27 mouse cellular contexts compared by ENCODE assay signal in the genomic region with DNA sequence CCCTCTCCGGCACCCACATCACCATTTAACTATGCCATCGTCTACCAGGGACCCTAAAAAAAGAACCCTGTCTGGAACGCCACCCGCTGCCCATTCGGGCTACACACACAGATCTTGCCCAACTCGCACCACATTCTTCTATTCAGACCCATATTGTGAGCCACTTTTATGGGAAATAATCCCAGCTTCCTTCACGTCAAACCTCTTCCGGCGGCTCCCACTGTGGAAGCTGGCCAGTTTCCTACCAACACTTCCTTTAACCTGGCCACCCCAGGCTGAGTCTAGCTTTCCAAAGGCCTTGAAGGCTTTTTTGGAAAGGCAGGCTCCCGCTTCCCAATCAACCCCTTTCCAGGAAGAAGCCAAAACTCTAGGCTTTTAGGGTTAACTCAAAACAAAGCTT. TPM values are rescaled to one million over a fixed set of nuclear protein-coding genes. Genes with fewer than 3 reads are reported as not detected.
A peak's percentile ranks its signal among the peaks of the same experiment; 100 is the strongest.
DNase-seq lines count a peak whose midpoint lies in the region; ATAC-seq and TF ChIP-seq lines count a peak whose summit lies in the region.
"Had no signal": no experiment of that assay in that cellular context is flagged by ENCODE, and none has a peak within 500 bp of the region (broad histone marks: within the 10 kb centered on the region; RNA-seq: fewer than 3 reads in every experiment).

No protein-coding gene starts in this region.

- TF ChIP-seq CTCF in heart, postnatal 0 days (IDR thresholded peaks at IDR 0.05; ENCODE audit: low read depth): no peak

- TF ChIP-seq EP300 in heart, postnatal 0 days (IDR thresholded peaks at IDR 0.05; ENCODE audit: low read depth): no peak

- intact Hi-C loops in heart, postnatal 25 days (cut with DNase I): no loop called here

- H3K27me3 ChIP-seq in heart, postnatal 0 days (ENCODE audit: control insufficient read depth, insufficient read depth, low read length): no peaks in the 10 kb centered on the region
- no peaks in the 10 kb centered on the region for H3K27me3 ChIP-seq in kidney, embryonic 15.5 days
- H3K27me3 ChIP-seq in limb, embryonic 15.5 days: no peaks in the 10 kb centered on the region
- H3K27me3 ChIP-seq in forebrain, embryonic 10.5 days (ENCODE audit: poor library complexity, severe bottlenecking): peaks cover 27% of the 10 kb centered on the region
- H3K27me3 ChIP-seq: embryonic facial prominence, embryonic 15.5 days; lung, embryonic 15.5 days; stomach, embryonic 15.5 days had no signal

- no peak for ATAC-seq in heart, postnatal 0 days (ENCODE audit: insufficient read depth, low read depth)
- no peak for ATAC-seq in kidney, embryonic 15.5 days (replicated peaks; ENCODE audit: low FRiP score)
- ATAC-seq in limb, embryonic 15.5 days (ENCODE audit: insufficient number of reproducible peaks, low FRiP score, low TSS enrichment, low read depth): no peak
- ATAC-seq: activated CD4-positive, CD25-positive, alpha-beta regulatory T cell, adult 4 months; forebrain, postnatal 0 days had no signal

- H3K4me1 ChIP-seq in heart, postnatal 0 days (ENCODE audit: control insufficient read depth, insufficient read depth): peaks cover 6% of the 10 kb centered on the region
- peaks cover 32% of the 10 kb centered on the region for H3K4me1 ChIP-seq in kidney, embryonic 15.5 days
- peaks cover 33% of the 10 kb centered on the region for H3K4me1 ChIP-seq in limb, embryonic 15.5 days
- H3K4me1 ChIP-seq in forebrain, embryonic 10.5 days: peaks cover 33% of the 10 kb centered on the region

- H3K9me3 ChIP-seq in heart, postnatal 0 days (replicated peaks; ENCODE audit: control insufficient read depth, low read length): no peaks in the 10 kb centered on the region
- H3K9me3 ChIP-seq in kidney, embryonic 15.5 days (replicated peaks): no peaks in the 10 kb centered on the region
- no peaks in the 10 kb centered on the region for H3K9me3 ChIP-seq in limb, embryonic 15.5 days
- H3K9me3 ChIP-seq in forebrain, embryonic 10.5 days: no peaks in the 10 kb centered on the region; the same call in 1 of the 2 replicates
- H3K9me3 ChIP-seq: embryonic facial prominence, embryonic 15.5 days; G1E; lung, embryonic 15.5 days; midbrain, embryonic 10.5 days; stomach, embryonic 15.5 days had no signal

- no peak overlapping the region for H3K9ac ChIP-seq in heart, postnatal 0 days (replicated peaks; ENCODE audit: low read depth, low read length)
- H3K9ac ChIP-seq in kidney, embryonic 15.5 days: no peak overlapping the region
- H3K9ac ChIP-seq in limb, embryonic 15.5 days: no peak overlapping the region
- H3K9ac ChIP-seq: embryonic facial prominence, embryonic 15.5 days; forebrain, postnatal 0 days; liver, embryonic 14.5 days; lung, embryonic 15.5 days; stomach, embryonic 15.5 days had no signal

- no peak for DNase-seq in heart, postnatal 0 days (ENCODE audit: low spot score)
- DNase-seq in heart, postnatal 25 days (ENCODE audit: low spot score): no peak
- DNase-seq in kidney, postnatal 10 days: peak; percentile 48
- peak; percentile 49 for DNase-seq in kidney, postnatal 25 days
- no peak for DNase-seq in forebrain, embryonic 10.5 days (ENCODE audit: extremely low spot score, low spot score)
- DNase-seq: adrenal gland, postnatal 36 days; forebrain, postnatal 0 days; left cerebral cortex, postnatal 4 days; retina, postnatal 1 day; thymus, adult 18-20 months; thymus, postnatal 4 days had no signal

- no peak overlapping the region for H3K4me2 ChIP-seq in heart, postnatal 0 days (ENCODE audit: low read depth, low read length)
- H3K4me2 ChIP-seq in kidney, embryonic 15.5 days: no peak overlapping the region
- no peak overlapping the region for H3K4me2 ChIP-seq in limb, embryonic 15.5 days
- H3K4me2 ChIP-seq: embryonic facial prominence, embryonic 15.5 days; lung, embryonic 15.5 days; stomach, embryonic 15.5 days had no signal

- no peak overlapping the region for H3K4me3 ChIP-seq in heart, postnatal 0 days (ENCODE audit: low read depth, low read length)
- no peak overlapping the region for H3K4me3 ChIP-seq in kidney, embryonic 15.5 days (replicated peaks)
- no peak overlapping the region for H3K4me3 ChIP-seq in limb, embryonic 15.5 days
- no peak overlapping the region for H3K4me3 ChIP-seq in forebrain, embryonic 10.5 days
- H3K4me3 ChIP-seq: embryonic facial prominence, embryonic 15.5 days; layer of hippocampus, adult 2 months; left cerebral cortex, adult 2 months; lung, embryonic 15.5 days; stomach, embryonic 15.5 days had no signal

- H3K36me3 ChIP-seq in heart, postnatal 0 days (replicated peaks; ENCODE audit: control insufficient read depth, insufficient read depth, low read length): peaks cover 38% of the 10 kb centered on the region
- H3K36me3 ChIP-seq in kidney, embryonic 15.5 days: peaks cover 41% of the 10 kb centered on the region
- H3K36me3 ChIP-seq in limb, embryonic 15.5 days: peaks cover 42% of the 10 kb centered on the region
- H3K36me3 ChIP-seq in forebrain, embryonic 10.5 days (replicated peaks): peaks cover 37% of the 10 kb centered on the region

- H3K27ac ChIP-seq in heart, postnatal 0 days (ENCODE audit: low read depth): peak overlapping the region; percentile 47
- H3K27ac ChIP-seq in kidney, embryonic 15.5 days: no peak overlapping the region
- H3K27ac ChIP-seq in limb, embryonic 15.5 days: 0 out of 2 replicates have a peak overlapping the region, but pooled peaks have one; percentile 11
- H3K27ac ChIP-seq in forebrain, embryonic 10.5 days: no peak overlapping the region
- H3K27ac ChIP-seq: embryonic facial prominence, embryonic 15.5 days; layer of hippocampus, adult 2 months; left cerebral cortex, adult 2 months; liver, embryonic 14.5 days; lung, embryonic 15.5 days; macrophage; midbrain, embryonic 10.5 days; stomach, embryonic 15.5 days had no signal

- WGBS in heart, postnatal 0 days: 70% methylated on average over 10 of the region's 10 CpGs
- 84% methylated on average over 10 of the region's 10 CpGs for WGBS in kidney, embryonic 15.5 days
- WGBS in limb, embryonic 15.5 days: 74% methylated on average over 10 of the region's 10 CpGs
- 90% methylated on average over 10 of the region's 10 CpGs for WGBS in forebrain, embryonic 10.5 days

RNA-seq across cellular contexts. Expression of a gene that starts 3.3 kb away (rescaled TPM):
- 16.9 and 29.2 TPM in 2 replicates for total RNA-seq in heart, postnatal 0 days (2014; rRNA removed; ENCODE audit: low replicate concordance)
- polyA plus RNA-seq in heart, postnatal 0 days (2015; fragmentation: Nextera tagmentation; extraction: Ambion mirVana): 9.5 and 10.5 TPM in 2 replicates
- 10 to 100 TPM in 1 of 2 experiments, 1 to 10 TPM in 1; 7.3 to 10.9 TPM for total RNA-seq in heart, postnatal 25 days (2021)
- polyA plus RNA-seq in kidney, embryonic 15.5 days (2015; fragmentation: Nextera tagmentation; extraction: Ambion mirVana): 22.1 and 24.8 TPM in 2 replicates
- polyA plus RNA-seq in limb, embryonic 15.5 days (2015; fragmentation: Nextera tagmentation; extraction: Ambion mirVana): 23.7 and 25.2 TPM in 2 replicates
- polyA plus RNA-seq in forebrain, embryonic 10.5 days (2016; fragmentation: Nextera tagmentation; extraction: Ambion mirVana): 29.7 and 30.7 TPM in 2 replicates

RNA-seq across cellular contexts. Expression of a gene that starts 7.6 kb away (rescaled TPM):
- 279 and 309 TPM in 2 replicates for total RNA-seq in heart, postnatal 0 days (2014; rRNA removed; ENCODE audit: low replicate concordance)
- polyA plus RNA-seq in heart, postnatal 0 days (2015; fragmentation: Nextera tagmentation; extraction: Ambion mirVana): 67.8 and 69.9 TPM in 2 replicates
- 10 to 100 TPM; 86.8 to 96.2 TPM for total RNA-seq in heart, postnatal 25 days (2021)
- 283 and 298 TPM in 2 replicates for polyA plus RNA-seq in kidney, embryonic 15.5 days (2015; fragmentation: Nextera tagmentation; extraction: Ambion mirVana)
- polyA plus RNA-seq in limb, embryonic 15.5 days (2015; fragmentation: Nextera tagmentation; extraction: Ambion mirVana): 189 and 243 TPM in 2 replicates
- 415 and 417 TPM in 2 replicates for polyA plus RNA-seq in forebrain, embryonic 10.5 days (2016; fragmentation: Nextera tagmentation; extraction: Ambion mirVana)

RNA-seq across cellular contexts. Expression of a gene that starts 8.5 kb away (rescaled TPM):
- total RNA-seq in heart, postnatal 0 days (2014; rRNA removed; ENCODE audit: low replicate concordance): not detected in 2 replicates
- not detected in 2 replicates for polyA plus RNA-seq in heart, postnatal 0 days (2015; fragmentation: Nextera tagmentation; extraction: Ambion mirVana)
- total RNA-seq in heart, postnatal 25 days (2021): not detected
- polyA plus RNA-seq in kidney, embryonic 15.5 days (2015; fragmentation: Nextera tagmentation; extraction: Ambion mirVana): 0.15 and 0.44 TPM in 2 replicates
- 0.07 and 0.20 TPM in 2 replicates for polyA plus RNA-seq in limb, embryonic 15.5 days (2015; fragmentation: Nextera tagmentation; extraction: Ambion mirVana)
- not detected in 2 replicates for polyA plus RNA-seq in forebrain, embryonic 10.5 days (2016; fragmentation: Nextera tagmentation; extraction: Ambion mirVana)
- total RNA-seq: granulocyte monocyte progenitor cell, adult 5-6 weeks; hematopoietic stem cell, adult 5-6 weeks; midbrain, postnatal 0 days had no signal
- polyA plus RNA-seq: G1E; intestine, embryonic 14.5 days; lung, embryonic 15.5 days; macrophage had no signal

RNA-seq across cellular contexts. Expression of a gene that starts 28.1 kb away (rescaled TPM):
- 48.2 and 72.1 TPM in 2 replicates for total RNA-seq in heart, postnatal 0 days (2014; rRNA removed; ENCODE audit: low replicate concordance)
- polyA plus RNA-seq in heart, postnatal 0 days (2015; fragmentation: Nextera tagmentation; extraction: Ambion mirVana): 181 and 183 TPM in 2 replicates
- 100 to 1,000 TPM; 120 to 122 TPM for total RNA-seq in heart, postnatal 25 days (2021)
- 144 and 146 TPM in 2 replicates for polyA plus RNA-seq in kidney, embryonic 15.5 days (2015; fragmentation: Nextera tagmentation; extraction: Ambion mirVana)
- polyA plus RNA-seq in limb, embryonic 15.5 days (2015; fragmentation: Nextera tagmentation; extraction: Ambion mirVana): 179 and 185 TPM in 2 replicates
- polyA plus RNA-seq in forebrain, embryonic 10.5 days (2016; fragmentation: Nextera tagmentation; extraction: Ambion mirVana): 97.3 and 102 TPM in 2 replicates

RNA-seq across cellular contexts. Expression of a gene that starts 28.9 kb away (rescaled TPM):
- total RNA-seq in heart, postnatal 0 days (2014; rRNA removed; ENCODE audit: low replicate concordance): 2.5 and 6.2 TPM in 2 replicates
- polyA plus RNA-seq in heart, postnatal 0 days (2015; fragmentation: Nextera tagmentation; extraction: Ambion mirVana): 3.1 and 3.3 TPM in 2 replicates
- total RNA-seq in heart, postnatal 25 days (2021): 1 to 10 TPM; 2.5 to 3.0 TPM
- polyA plus RNA-seq in kidney, embryonic 15.5 days (2015; fragmentation: Nextera tagmentation; extraction: Ambion mirVana): 11.2 and 13.3 TPM in 2 replicates
- polyA plus RNA-seq in limb, embryonic 15.5 days (2015; fragmentation: Nextera tagmentation; extraction: Ambion mirVana): 7.4 and 7.8 TPM in 2 replicates
- polyA plus RNA-seq in forebrain, embryonic 10.5 days (2016; fragmentation: Nextera tagmentation; extraction: Ambion mirVana): 16.5 and 17.7 TPM in 2 replicates

Comparison
In these comparisons a context has a peak if more than half of its experiments do, and no peak if none do; other contexts are left out.
1. DNase-seq: peak in kidney, postnatal 10 days (single experiment) and kidney, postnatal 25 days (2 of 2); none in heart, postnatal 0 days (single experiment), heart, postnatal 25 days (single experiment) and forebrain, embryonic 10.5 days (single experiment).
2. H3K27ac ChIP-seq: peak in heart, postnatal 0 days (single experiment) and limb, embryonic 15.5 days (single experiment); none in kidney, embryonic 15.5 days (single experiment) and forebrain, embryonic 10.5 days (single experiment).